Mouse (Mus musculus) frontal cortex, adult (tissue): ENCODE measurements around the gene Mxi1.

ENCODE experiments used
- ATAC-seq: cut with Nextera tagmentation; 2 replicates; pipeline ENCODE4 v1.9.2; 2017; ENCODE audit warnings: mild to moderate bottlenecking, moderate library complexity, mixed read lengths; ENCODE audit not compliant: low TSS enrichment

Gene Mxi1

DNA sequence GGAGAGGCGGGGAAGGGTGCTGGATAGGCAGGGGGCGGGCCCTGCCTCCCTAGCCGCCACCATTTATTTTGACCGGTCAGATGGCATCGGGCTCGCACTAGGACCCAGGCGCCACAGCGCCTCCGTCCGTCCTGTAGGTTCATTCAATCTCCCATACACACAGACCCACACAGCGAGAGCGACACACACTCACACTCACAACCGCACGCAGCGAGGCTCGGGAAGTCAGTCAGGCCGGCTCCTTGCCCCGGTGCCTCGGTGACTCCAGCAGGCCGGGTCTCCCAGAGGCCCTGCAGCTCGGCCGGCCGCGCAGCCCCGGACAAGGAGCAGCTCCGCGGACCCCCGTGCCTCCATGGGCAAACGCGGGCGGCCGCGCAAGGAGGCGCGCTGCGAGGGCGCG, at the start of gene Mxi1:
Gene Mxi1, plus strand, starts transcription at position 171 of the 400 bp plus-strand sequence.
- ATAC-seq = peak; percentile 35

DNA sequence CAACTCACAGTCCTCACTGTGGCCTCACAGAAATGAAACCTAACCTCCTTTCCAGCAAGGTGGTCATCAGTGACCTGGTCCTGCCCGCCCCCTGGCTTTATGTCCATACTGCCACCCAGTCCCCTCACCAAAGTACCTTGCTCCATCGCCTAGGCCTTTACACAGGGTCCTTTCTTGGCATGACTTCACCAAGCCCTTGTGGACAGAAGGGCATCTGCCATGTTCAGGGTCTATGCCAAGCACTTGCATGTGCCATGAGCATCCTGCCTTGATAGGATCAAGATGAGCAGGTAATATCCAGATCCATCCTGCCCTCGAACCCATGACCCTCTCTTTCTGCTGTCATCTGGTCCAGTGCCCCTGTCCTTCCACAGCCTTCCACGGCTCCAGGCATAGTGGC, 49.5 kb upstream of the Mxi1 start:
- no peak for ATAC-seq

DNA sequence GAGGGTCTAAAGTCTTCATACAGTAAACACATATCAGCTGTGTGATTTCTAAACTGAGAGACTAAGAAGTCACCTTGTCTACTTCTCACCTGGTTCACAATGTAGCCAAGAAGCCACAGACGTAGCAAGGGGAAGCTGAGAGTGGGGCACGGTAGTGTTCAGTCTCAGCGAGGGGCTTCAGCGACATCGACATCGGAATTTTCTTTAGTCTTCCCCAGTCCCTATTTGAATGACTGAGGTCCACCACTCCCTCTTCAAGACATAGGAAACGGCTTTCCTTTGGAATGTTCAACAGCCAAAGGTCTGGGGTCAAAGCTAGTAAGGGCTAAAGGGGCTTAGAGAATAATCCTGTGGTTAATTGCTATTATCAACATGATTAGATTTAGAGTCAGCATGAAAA, 48.3 kb upstream of the Mxi1 start:
- ATAC-seq = no peak

DNA sequence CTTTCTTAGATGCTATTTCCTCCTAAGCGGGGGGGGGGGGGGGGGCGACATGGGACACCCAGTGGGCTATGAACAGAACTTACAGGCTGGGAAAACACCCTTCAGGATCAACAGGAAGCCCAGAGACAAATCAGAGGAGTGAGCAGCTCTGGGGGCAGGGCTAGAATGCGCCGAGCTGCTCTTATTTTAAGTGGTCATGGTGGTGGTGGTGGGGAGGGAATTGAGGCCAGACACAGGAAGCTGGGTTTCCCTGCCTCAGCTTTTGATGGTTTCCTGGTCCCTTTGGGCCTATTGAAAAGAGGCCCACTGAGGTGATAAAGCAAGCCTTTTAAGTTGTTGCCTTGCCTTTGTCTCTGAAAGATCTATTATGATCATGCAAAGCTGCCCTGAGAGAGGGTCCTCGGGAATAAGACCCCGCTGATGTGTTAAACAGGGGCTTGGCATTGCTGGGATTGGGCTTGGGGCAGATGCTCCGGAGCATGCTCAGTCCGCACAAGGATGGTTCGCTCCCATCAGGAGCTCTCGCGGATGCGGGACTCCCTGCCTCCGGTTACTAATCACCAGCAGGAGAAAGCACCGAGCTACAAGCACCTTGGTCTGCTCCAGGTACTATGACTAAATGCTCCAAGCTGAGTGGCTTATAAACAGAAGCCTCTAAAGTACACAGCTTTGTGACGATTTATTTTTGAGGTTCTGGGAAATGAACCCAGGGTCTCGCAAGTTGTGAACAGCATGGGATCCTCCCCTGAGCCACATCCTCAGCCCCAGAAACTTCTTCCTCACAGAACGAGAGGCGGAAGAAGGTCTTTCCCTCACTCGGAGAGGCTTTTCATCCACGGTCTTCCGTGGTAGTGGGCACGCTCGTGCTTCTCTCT, 46.2 kb upstream of the Mxi1 start:
- no peak for ATAC-seq

DNA sequence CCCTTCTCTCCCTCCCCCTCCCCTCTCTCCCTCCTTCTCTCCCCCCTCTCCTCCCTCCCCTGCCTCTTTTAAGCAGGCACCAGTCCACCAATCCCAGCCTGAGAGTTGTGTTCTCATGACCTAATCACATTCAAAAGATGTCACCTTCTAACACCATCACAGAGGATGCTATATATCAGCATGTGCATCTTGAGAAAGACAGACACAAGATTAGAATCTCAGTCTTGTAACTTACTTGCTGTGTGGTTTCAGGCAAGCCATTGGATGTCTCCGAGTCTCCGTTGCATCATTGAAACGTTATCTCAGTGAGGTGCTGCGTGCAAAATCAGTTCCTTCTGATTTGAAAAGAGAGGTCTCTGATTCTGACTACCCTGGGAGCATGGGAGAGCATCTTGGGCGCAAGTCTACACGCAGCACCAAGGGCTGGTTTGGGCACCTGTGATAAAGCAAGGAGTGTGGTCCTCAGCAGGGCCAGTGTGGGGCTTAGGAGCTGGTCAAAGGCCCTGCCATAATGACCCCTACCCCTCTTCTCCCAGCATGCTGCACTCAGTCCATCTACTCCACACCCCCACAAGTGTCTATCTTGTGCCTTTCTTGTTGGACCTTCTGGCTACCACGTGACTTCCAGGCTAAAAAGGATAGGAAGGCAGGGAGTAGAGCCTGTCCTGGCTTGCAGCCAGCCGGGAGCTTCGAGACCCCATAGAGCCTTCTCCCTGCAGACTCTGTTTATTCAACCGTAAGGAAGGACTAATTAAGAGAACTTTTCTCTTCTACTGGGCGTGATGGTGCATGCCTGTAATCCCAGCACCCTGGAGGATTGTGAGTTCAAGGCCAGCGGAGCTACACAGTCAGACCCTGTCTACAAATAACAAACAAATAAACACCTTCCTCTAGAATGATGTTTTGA, 45.2 kb upstream of the Mxi1 start:
- no peak for ATAC-seq

DNA sequence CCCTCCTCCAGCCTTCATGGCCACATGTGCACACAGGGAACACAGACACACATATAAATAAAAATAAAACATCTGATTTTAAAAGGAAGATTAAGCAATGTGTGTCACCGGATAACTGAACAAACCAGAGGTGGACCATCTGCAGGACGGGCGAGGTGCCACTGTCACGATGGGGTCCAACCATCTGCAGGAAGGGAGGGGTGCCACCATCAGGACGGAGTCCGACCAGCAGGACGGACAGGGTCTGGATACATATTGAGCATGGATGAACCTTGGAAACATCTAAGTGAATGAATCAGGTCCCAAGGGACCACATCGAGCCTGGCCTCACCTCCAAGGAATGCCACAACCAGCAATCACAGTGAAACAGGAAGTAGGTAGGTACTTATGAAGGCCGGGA, 43.0 kb upstream of the Mxi1 start:
- ATAC-seq = no peak

DNA sequence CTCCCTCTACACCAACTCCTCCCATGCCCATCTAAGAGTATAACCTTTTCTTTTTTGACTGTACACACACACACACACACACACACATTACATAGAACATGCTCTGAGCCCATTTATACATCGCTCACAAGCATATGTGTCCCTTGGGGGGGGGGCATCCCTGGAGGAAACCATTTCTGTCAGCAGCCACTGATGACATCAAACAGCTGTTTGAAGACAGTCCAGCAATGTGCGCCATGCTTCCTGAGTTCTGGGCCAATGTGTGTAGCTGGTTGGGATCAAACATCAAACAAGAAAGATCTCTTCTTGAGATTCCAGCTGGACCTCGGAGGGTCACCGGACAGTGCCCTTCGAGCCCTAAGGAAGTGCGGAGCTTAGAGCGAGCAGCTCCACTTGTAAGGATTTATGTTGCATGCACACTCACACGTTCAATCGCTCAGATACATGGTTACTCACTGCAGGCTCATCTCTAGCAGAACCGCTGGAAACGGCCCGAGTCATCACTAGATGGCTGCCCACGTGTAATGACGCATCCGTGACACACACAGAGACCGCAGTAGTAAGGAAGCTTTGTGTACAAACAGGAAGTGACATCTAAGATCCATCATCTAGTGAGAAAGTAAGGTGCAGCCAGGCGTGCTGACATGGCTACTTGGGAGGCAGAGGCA, 37.1 kb upstream of the Mxi1 start:
- ATAC-seq = no peak

DNA sequence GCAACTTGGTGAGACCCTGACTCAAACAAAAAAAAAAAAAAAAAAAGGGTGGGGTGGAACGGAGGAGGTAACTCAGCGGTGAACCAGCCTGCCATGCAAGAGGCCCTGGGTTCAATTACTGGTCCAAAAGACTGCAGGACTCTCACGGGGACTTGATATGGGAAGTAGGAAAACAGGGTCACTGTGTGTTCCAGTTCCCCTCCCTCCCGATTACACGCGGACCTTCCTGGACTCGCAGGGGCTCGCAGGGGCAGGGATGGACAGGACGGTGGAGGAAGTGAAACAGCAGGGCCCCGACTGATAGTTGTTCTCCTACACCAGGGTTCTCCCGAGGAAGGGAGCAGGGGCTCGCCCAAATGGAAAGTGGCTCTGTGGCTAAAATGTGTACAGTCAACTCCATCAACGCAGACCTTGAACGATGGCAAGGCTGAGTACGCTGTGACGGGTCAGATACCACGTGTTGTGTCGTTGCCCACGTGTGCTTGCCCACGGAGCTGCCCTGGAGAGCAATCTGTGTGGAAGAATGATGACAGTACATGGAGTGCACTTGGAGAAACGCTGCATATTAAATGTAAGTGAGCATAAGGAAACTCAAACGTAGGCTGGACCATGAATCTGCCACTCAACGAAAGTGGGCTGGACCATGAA, 36.4 kb upstream of the Mxi1 start:
- no peak for ATAC-seq

DNA sequence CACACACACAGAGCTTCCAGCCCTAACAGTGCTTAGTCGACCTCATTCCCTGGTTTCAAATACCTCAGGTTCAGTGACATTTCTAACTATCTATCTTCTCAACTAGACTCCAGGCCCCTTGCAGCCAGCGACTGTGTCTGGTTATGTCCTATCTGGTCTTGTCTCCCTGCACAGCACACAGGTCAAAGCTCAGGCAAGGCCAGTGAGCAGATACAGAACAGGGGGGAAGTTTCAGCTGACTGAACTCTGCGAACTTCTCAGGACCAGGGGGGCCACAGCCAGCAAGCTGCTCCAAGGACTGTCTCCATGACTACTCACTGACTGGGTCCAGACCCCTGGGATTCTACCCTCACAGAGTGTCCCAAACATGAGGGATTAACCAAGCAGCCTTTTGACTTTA, 35.1 kb upstream of the Mxi1 start:
- no peak for ATAC-seq

DNA sequence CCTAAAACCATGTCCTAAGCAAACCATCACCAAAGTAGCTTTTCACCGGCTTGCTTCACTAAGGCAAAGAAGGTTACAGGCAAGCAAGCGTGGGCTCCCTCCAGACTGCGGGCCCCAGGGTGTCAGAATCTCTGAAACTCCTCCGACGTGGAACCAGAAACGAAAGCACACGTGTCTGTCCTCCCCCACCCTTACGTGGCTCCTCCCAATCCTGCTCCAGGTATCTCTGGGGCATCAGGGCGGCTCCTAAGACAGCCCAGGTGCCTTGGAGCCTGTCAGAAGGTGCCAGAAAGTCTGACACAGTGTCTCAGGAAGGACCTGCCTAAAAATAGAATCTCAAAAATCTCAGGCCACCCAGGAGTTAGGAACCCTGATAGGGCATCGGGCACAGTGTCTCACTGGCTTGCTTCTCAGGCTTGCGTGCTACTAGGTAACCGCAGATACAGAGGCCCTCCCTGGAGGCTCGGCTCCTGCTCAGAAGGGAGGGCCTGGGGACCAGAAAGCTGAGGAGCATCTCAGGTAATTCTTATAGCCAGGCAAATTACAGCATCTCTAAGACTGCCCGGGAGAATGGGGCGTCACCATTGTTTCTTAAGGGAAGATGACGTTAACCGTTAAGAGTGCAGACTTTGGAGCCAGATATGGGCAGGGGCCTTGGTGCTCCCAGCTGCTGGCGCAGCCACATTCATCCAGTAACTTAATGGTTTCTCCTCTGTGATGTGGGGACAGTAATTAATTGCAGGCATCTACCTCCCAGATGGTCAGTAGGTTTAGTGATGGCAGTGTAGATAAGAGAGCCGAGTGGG, 33.2 kb upstream of the Mxi1 start:
- ATAC-seq = no peak

DNA sequence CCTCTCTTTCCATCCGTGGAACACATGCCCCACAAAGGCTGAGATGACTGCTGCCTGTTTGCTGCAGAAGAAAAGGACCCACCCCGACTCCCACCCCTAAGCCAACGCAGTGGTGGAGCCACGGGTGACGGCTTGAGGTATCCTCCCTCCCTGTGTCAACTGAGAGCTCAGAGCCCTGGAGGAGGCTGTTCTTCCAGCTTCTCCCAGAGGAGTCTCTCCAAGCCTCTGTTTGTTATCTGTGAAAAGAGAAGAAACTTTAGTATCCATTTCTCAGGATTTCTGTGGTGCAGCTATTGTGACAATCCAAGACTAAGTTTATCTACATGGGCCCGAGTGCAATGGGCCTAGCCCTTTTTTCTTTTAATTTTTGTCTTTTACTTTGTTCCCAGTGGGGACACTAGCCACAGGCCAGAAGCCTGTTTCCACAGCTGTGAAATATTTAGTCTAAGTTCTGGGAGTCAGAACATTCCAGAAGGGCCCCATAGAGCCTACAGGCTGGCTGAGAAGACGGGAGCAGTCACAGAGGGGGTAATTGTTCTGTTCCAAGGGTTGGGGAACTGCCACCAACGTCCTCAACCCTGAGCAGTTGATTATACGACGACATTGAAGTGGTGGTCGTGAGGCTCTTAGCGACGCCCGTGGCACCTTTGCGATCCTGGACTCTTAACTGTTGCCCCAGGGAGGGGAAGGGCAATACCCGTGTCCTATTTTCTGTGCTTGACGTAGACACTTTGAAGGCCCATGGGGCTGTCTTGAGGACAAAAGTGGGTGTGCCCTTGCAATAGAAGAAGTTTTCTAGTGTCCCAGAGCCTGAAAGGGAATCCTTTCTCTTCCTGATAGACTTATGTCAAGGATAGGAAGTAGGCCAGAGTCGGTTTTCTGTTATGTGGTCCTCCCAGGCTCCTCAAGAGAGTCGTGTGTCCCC, 31.6 kb upstream of the Mxi1 start:
- no peak for ATAC-seq

DNA sequence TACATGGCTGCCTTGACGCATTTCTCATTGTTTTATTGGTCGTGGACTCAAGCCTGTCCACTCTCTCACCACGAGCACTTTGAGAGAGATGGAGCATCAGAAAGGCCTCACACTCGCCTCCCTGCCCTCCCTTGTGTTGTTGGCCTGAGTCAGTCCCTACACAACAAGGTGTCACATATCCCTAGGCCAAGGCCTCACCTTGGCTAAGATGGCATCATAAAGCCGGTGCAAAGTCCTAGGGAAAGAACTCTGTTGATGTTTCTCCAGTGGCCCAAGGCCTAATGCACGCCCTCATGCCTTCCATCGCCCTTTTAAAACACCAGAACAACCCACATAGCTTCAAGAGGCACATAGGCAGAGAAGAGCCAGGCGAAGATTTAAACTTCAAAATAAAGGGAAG, 30.1 kb upstream of the Mxi1 start:
- ATAC-seq = no peak

DNA sequence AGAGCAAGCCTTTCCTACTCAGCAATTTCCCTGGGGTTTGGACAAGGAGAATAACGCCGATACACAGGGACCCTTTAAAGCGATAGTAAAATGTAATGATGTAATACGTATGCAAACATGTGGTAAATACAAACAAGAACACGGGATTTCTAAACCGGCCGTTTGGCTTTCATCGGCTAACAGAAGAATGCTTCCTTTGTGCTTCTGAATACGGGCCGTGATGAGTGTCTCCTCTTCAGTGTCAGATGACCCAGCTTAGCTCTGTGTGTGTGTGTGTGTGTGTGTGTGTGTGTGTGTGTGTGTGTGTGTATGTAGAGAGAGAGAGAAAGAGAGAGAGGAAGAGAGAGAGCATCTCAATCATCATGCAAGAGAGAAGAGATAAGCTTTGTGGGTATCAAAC, 27.7 kb upstream of the Mxi1 start:
- no peak for ATAC-seq

DNA sequence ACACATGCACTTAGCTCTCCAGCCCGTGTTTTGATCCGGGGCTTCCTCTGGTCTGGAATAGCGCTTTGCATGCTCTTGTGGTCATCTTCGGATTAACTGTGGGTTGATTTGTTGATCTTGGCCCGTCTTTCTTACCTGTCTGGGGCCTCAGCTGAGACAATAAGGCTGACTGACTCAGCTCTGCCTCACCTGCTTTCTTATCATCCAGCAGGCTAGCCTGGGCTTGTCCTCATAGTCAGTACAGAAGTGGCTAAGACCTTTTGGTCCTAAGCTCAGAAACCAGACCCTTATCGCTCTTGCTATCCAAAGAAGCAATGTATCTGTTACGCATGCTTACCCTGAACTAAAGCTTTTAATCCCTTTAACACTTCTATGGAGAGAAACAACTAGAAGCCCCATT, 26.6 kb upstream of the Mxi1 start:
- ATAC-seq = no peak

DNA sequence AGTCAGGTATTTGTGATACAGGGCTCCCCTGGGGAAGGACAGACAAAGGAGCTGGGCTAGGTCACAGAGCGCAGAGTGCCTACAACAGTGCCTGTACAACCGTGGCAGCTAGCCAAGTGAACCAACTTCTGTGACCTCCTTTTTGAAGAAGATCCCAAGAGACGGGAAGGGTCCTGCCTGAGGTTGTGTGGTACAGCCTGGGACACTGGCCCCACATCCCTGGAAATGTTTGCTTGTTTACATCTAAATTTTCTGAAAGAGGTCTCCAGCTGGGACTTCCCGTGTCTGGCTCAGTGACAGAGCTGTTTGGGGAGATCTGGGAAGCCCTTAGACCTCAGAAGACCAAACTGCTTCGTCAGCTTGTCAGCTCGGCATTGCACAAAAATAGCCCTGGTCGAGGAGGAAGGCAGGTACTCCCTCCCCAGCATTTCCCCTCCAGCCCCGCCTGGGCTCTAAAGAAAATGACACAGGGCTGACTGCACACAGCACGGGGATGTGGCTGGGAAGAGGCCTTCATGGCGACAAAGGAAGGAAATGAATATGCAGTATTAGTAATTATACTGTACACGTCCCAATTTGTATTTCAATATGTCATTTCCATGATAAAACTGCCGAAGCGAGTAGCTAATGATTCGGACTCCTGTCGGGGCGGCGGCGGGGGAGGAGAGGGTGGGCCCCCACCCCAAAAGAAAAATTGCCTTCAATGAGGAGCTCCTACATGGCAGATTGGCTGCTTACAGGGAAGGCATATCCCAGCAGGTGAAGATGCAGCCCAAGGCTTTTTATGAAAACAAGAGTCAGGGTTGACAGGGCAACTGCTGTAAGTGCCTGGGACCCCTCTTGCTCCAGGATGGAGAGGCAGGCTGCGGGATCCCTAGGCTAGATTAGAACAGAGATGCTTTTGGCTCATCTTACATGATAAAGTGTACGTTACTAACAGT, 25.8 kb upstream of the Mxi1 start:
- peak; percentile 23; the same call in 1 of the 2 replicates for ATAC-seq

DNA sequence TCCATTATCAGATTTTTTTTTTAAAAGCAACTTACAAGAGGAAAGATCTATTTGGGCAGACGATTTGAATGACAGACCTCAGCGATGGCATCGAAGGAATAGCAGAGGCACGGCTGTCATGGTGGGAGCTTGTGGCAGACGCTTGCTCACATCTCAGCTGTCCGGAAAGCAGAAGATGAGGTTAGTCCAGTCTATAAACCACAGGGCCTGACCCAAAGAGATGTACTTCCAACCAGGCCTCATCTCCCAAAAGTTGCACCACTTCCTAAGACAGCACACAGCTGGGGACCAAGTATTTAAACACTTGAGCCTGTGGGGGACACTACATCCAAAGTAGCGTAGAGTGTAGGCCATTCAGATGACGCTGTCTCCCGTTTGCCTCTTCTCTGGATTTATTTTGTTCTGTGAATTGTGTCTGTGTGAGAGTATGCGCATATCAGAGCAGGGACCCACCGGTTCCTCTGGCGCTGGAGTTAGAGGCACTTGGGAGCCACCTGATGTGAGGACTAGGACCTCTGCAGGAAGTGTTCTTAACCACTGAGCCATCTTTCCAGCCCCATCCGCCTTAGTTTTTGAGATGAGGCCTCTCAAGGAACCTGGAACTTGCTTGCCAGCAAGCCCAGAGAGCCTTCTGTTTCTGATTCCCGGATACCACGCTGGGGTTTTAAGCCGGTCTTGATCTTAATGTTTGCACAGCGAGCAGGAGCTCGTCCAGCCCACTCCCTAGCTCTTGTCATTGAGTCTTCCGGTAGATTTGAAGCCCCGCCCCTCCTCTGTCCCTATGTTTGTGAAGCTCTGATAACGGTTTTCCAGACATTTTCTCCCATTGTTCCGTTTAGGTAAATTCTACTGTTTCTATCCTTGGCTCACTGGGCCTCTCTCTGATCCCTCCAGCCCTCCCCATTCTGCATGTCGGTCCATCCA, 13.7 kb upstream of the Mxi1 start:
- no peak for ATAC-seq

DNA sequence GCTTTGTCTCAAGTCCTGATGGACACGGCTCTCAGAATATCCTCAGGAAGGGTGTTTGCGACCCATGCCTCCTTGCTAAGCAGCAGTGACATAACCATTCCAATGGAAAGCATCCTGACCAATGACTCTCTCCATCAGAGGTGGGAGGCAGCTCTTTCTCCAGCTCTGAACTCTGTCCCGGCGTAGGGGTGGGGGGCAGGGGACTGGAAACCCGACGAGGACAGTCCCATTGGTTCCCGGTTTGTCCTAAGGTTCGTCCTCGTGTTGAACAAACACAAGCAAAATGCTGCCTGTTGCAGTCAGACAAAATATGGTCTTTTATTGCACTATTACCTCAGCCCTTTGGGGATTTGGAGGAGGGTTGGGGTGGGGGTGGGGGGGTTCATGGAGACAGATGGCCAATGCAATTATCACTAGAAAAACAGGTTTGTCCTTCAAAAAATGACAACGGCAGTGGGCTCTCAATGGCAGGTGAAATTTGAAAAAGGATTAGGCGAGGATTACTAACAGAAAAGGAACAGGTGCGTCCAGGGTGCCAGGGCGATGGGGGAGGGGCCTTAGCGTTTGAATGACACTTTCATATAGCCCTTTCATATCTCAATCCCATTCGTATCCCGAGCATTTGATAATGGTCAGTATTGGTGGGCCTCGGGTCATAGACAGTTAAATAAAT, 11.0 kb upstream of the Mxi1 start:
- ATAC-seq = no peak
